In genomic region chr3:14687263-14687662, GRCm38 (mm10) we compare ENCODE assay signal across 28 mouse cellular contexts.
"Had no signal": no experiment of that assay in that cellular context is flagged by ENCODE, and none has a peak within 500 bp of the region (broad histone marks: within the 10 kb centered on the region; RNA-seq: fewer than 3 reads in every experiment).

No protein-coding gene starts in this region.

- H3K4me2 ChIP-seq: embryonic facial prominence, embryonic 12.5 days; embryonic facial prominence, embryonic 13.5 days; embryonic facial prominence, embryonic 15.5 days; forebrain, embryonic 12.5 days; forebrain, embryonic 13.5 days; forebrain, embryonic 15.5 days had no signal

- H3K9ac ChIP-seq: embryonic facial prominence, embryonic 12.5 days; embryonic facial prominence, embryonic 13.5 days; embryonic facial prominence, embryonic 15.5 days; forebrain, embryonic 12.5 days; forebrain, embryonic 13.5 days; forebrain, embryonic 15.5 days; forebrain, postnatal 0 days had no signal

- H3K4me3 ChIP-seq: embryonic facial prominence, embryonic 10.5 days; embryonic facial prominence, embryonic 12.5 days; embryonic facial prominence, embryonic 13.5 days; embryonic facial prominence, embryonic 15.5 days; erythroblast, embryonic 14.5 days; forebrain, embryonic 10.5 days; forebrain, embryonic 12.5 days; forebrain, embryonic 13.5 days; forebrain, embryonic 15.5 days; gastrocnemius, adult 2 months had no signal

- H3K27ac ChIP-seq: embryonic facial prominence, embryonic 10.5 days; embryonic facial prominence, embryonic 12.5 days; embryonic facial prominence, embryonic 13.5 days; embryonic facial prominence, embryonic 15.5 days; forebrain, embryonic 10.5 days; forebrain, embryonic 12.5 days; forebrain, embryonic 13.5 days; forebrain, embryonic 15.5 days; gastrocnemius, adult 2 months had no signal

- H3K27me3 ChIP-seq: embryonic facial prominence, embryonic 12.5 days; embryonic facial prominence, embryonic 13.5 days; embryonic facial prominence, embryonic 15.5 days; forebrain, embryonic 12.5 days; forebrain, embryonic 13.5 days; forebrain, embryonic 15.5 days had no signal

- H3K36me3 ChIP-seq: embryonic facial prominence, embryonic 10.5 days; embryonic facial prominence, embryonic 12.5 days; embryonic facial prominence, embryonic 13.5 days; embryonic facial prominence, embryonic 15.5 days; forebrain, embryonic 10.5 days; forebrain, embryonic 12.5 days; forebrain, embryonic 15.5 days had no signal

- H3K9me3 ChIP-seq: embryonic facial prominence, embryonic 10.5 days; embryonic facial prominence, embryonic 12.5 days; embryonic facial prominence, embryonic 13.5 days; embryonic facial prominence, embryonic 15.5 days; forebrain, embryonic 10.5 days; forebrain, embryonic 12.5 days; forebrain, embryonic 13.5 days; forebrain, embryonic 15.5 days had no signal

- DNase-seq: cerebellum, adult 2 months; cerebellum, adult 8-10 months; cerebellum, adult 9-10 months; cerebellum, adult 9-11 months; cerebellum, postnatal 10 days; cerebellum, postnatal 14 days; cerebellum, postnatal 25 days; cerebellum, postnatal 36 days; embryo, embryonic 11 days; forebrain, postnatal 0 days; gastrocnemius, adult 2 months; gastrocnemius, postnatal 10 days; gastrocnemius, postnatal 14 days; gastrocnemius, postnatal 25 days; gastrocnemius, postnatal 36 days; heart, adult 11 months; heart, adult 18-20 months had no signal

- ATAC-seq: forebrain, embryonic 13.5 days; forebrain, embryonic 14.5 days; forebrain, embryonic 15.5 days; forebrain, embryonic 16.5 days; forebrain, postnatal 0 days had no signal

- H3K4me1 ChIP-seq: embryonic facial prominence, embryonic 10.5 days; embryonic facial prominence, embryonic 12.5 days; embryonic facial prominence, embryonic 13.5 days; embryonic facial prominence, embryonic 15.5 days; forebrain, embryonic 10.5 days; forebrain, embryonic 12.5 days; forebrain, embryonic 13.5 days; forebrain, embryonic 15.5 days had no signal
